Mouse (Mus musculus) lung, postnatal 0 days (tissue): ENCODE measurements at regions not wholly inside any gene's neighbourhood (a gene's known extent, or its start where the extent isn't known, plus 50 kb on each side); places are given as distances from the start of the nearest gene placed in this dataset.
"Not testable (repeated sequence)": the region's sequence is repeated elsewhere in the genome, so short reads cannot be mapped to it uniquely, and the experiment has no call there.

Source experiments
- ATAC-seq: fragments of 200-750 bp; cut with Nextera tagmentation; 2 replicates; pipeline ENCODE4 v1.8.0; 2017; ENCODE audit warnings: moderate library complexity
- DNase-seq: peaks from one replicate; pipeline ENCODE4 v3.0.0-alpha.2; 2016; ENCODE audit warnings: low spot score
- H3K27ac ChIP-seq: fragments of 300-500 bp; sonication (generic); 2 replicates; pipeline ENCODE4 v1.5.1; 2014; ENCODE audit warnings: antibody characterized with exemption, mild to moderate bottlenecking, low read length, mixed read lengths
- H3K27me3 ChIP-seq: fragments of 300-500 bp; sonication (generic); replicated peaks from 2 replicates; pipeline ENCODE4 v1.6.1; 2014; ENCODE audit warnings: low read length, mixed read lengths; ENCODE audit not compliant: insufficient read depth
- H3K36me3 ChIP-seq: fragments of 300-500 bp; sonication (generic); 2 replicates; pipeline ENCODE4 v1.6.1; 2014; ENCODE audit warnings: low read length, mixed read lengths; ENCODE audit not compliant: insufficient read depth
- H3K4me1 ChIP-seq: fragments of 300-500 bp; sonication (generic); 2 replicates; pipeline ENCODE4 v1.6.1; 2014; ENCODE audit warnings: antibody characterized with exemption, low read depth, low read length, mixed read lengths; ENCODE audit not compliant: insufficient read depth
- H3K4me2 ChIP-seq: fragments of 300-500 bp; sonication (generic); replicated peaks from 2 replicates; pipeline ENCODE4 v1.6.1; 2014; ENCODE audit warnings: low read depth, mild to moderate bottlenecking, low read length, moderate library complexity, mixed read lengths
- H3K4me3 ChIP-seq: fragments of 300-500 bp; sonication (generic); 2 replicates; pipeline ENCODE4 v1.5.1; 2014; ENCODE audit warnings: low read depth, low read length
- H3K9ac ChIP-seq: fragments of 300-500 bp; sonication (generic); replicated peaks from 2 replicates; pipeline ENCODE4 v1.6.1; 2014; ENCODE audit warnings: low read depth, mild to moderate bottlenecking
- H3K9me3 ChIP-seq: fragments of 300-500 bp; sonication (generic); 2 replicates; pipeline ENCODE4 v1.6.1; 2016; ENCODE audit warnings: low read length, mixed read lengths
- CTCF ChIP-seq: IDR thresholded peaks from 2 replicates; pipeline ENCODE4 v1.5.1; 2016; ENCODE audit warnings: antibody characterized with exemption, mild to moderate bottlenecking
- EP300 ChIP-seq: IDR thresholded peaks from 2 replicates; pipeline ENCODE4 v1.6.1; 2016; ENCODE audit warnings: antibody characterized with exemption, mild to moderate bottlenecking, control low read depth
- WGBS: fragments of 180-500 bp; shearing (Covaris S2); extraction: QIAGEN DNeasy Blood & Tissue Kit; methylation state at CpG from one replicate; pipeline ENCODE4 v1.1.7; 2014; 5-methylcytosine and 5-hydroxymethylcytosine counted together

- H3K4me2 ChIP-seq = no peak overlapping the region
- no peak for DNase-seq
- no peaks in the 10 kb centered on the region for H3K36me3 ChIP-seq
- no peak overlapping the region for H3K4me3 ChIP-seq
- ATAC-seq = no peak
- H3K4me1 ChIP-seq = no peaks in the 10 kb centered on the region
- WGBS = 68% methylated on average over 4 of the region's 4 CpGs
- H3K9ac ChIP-seq = no peak overlapping the region
- H3K9me3 ChIP-seq = no peaks in the 10 kb centered on the region
- H3K27me3 ChIP-seq = no peaks in the 10 kb centered on the region
- H3K27ac ChIP-seq = no peak overlapping the region
- no peak for TF ChIP-seq EP300
- TF ChIP-seq CTCF = no peak
Observed at GRCm38 (mm10) chr15:93121156-93121555, 153.8 kb downstream of the Gxylt1 start.

GRCm38 (mm10) chr15:93117806-93118205, 157.2 kb downstream of the Gxylt1 start:
- H3K27me3 ChIP-seq, H3K4me3 ChIP-seq, H3K4me2 ChIP-seq, ATAC-seq, H3K36me3 ChIP-seq, H3K9me3 ChIP-seq, DNase-seq, H3K9ac ChIP-seq, H3K4me1 ChIP-seq, H3K27ac ChIP-seq: not testable (repeated sequence)
- 49% methylated on average over 2 of the region's 2 CpGs for WGBS

- H3K4me3 ChIP-seq = no peak overlapping the region
- no peak for DNase-seq
Observed at GRCm38 (mm10) chr15:93115674-93116102, 159.3 kb downstream of the Gxylt1 start.

GRCm38 (mm10) chr15:93104936-93105335, 170.0 kb downstream of the Gxylt1 start:
- Histone ChIP-seq H3K4me3 (no peak overlapping the region), H3K36me3 (no peaks in the 10 kb centered on the region), H3K9me3 (no peaks in the 10 kb centered on the region), H3K4me2 (no peak overlapping the region), H3K27ac (no peak overlapping the region), H3K27me3 (no peaks in the 10 kb centered on the region), H3K9ac (no peak overlapping the region), H3K4me1 (no peaks in the 10 kb centered on the region)
- 72% methylated on average over 4 of the region's 4 CpGs for WGBS
- no peak for DNase-seq
- ATAC-seq = no peak
- TF ChIP-seq EP300 = no peak
- TF ChIP-seq CTCF = no peak

More at GRCm38 (mm10) chr15:93115674-93116102, 159.3 kb downstream of the Gxylt1 start:
- no peaks in the 10 kb centered on the region for H3K36me3 ChIP-seq
- ATAC-seq = no peak
- no peak overlapping the region for H3K9ac ChIP-seq
- H3K9me3 ChIP-seq = no peaks in the 10 kb centered on the region
- no peak overlapping the region for H3K27ac ChIP-seq
- WGBS = 4% methylated on average over 16 of the region's 16 CpGs
- peak overlapping the region; percentile 36 for H3K4me2 ChIP-seq
- no peaks in the 10 kb centered on the region; the same call in 1 of the 2 replicates for H3K4me1 ChIP-seq
- H3K27me3 ChIP-seq = no peaks in the 10 kb centered on the region
- peak; percentile 34 for TF ChIP-seq CTCF
- no peak for TF ChIP-seq EP300

- Histone ChIP-seq H3K4me2 (no peak overlapping the region), H3K9ac (no peak overlapping the region), H3K4me3 (no peak overlapping the region), H3K27ac (no peak overlapping the region), H3K36me3 (no peaks in the 10 kb centered on the region), H3K9me3 (no peaks in the 10 kb centered on the region), H3K4me1 (no peaks in the 10 kb centered on the region), H3K27me3 (no peaks in the 10 kb centered on the region)
- ATAC-seq = no peak
- TF ChIP-seq CTCF = no peak
- no peak for TF ChIP-seq EP300
- peak; percentile 31 for DNase-seq
- WGBS = 47% methylated on average over 5 of the region's 5 CpGs
Observed at GRCm38 (mm10) chr15:93103426-93103825, 171.6 kb downstream of the Gxylt1 start.

- Histone ChIP-seq H3K4me1 (no peaks in the 10 kb centered on the region), H3K9me3 (no peaks in the 10 kb centered on the region), H3K4me3 (no peak overlapping the region), H3K27ac (no peak overlapping the region), H3K9ac (no peak overlapping the region), H3K36me3 (no peaks in the 10 kb centered on the region), H3K27me3 (no peaks in the 10 kb centered on the region), H3K4me2 (no peak overlapping the region)
- 84% methylated on average over 10 of the region's 10 CpGs for WGBS
- no peak for ATAC-seq
- TF ChIP-seq EP300 (no peak), CTCF (no peak)
- no peak for DNase-seq
Observed at GRCm38 (mm10) chr15:93101881-93102280, 173.1 kb downstream of the Gxylt1 start.

- H3K4me1 ChIP-seq = no peaks in the 10 kb centered on the region
- no peaks in the 10 kb centered on the region for H3K9me3 ChIP-seq
- WGBS = 60% methylated on average over 7 of the region's 7 CpGs
- no peak overlapping the region for H3K4me2 ChIP-seq
- no peak overlapping the region for H3K9ac ChIP-seq
- no peak overlapping the region for H3K4me3 ChIP-seq
- ATAC-seq (no peak), DNase-seq (no peak)
- no peaks in the 10 kb centered on the region for H3K36me3 ChIP-seq
- TF ChIP-seq CTCF (no peak), EP300 (no peak)
- H3K27ac ChIP-seq = no peak overlapping the region
- H3K27me3 ChIP-seq = no peaks in the 10 kb centered on the region
Observed at GRCm38 (mm10) chr15:93100837-93101236, 174.1 kb downstream of the Gxylt1 start.
